Mouse (Mus musculus): ENCODE data around the gene Mief1. TPM values are rescaled to one million over a fixed set of nuclear protein-coding genes. Genes with fewer than 3 reads are reported as not detected.

Gene Mief1
- total and polyA plus RNA-seq, 3 experiments = 19.2 to 34.4 (median 20.7) TPM

DNA sequence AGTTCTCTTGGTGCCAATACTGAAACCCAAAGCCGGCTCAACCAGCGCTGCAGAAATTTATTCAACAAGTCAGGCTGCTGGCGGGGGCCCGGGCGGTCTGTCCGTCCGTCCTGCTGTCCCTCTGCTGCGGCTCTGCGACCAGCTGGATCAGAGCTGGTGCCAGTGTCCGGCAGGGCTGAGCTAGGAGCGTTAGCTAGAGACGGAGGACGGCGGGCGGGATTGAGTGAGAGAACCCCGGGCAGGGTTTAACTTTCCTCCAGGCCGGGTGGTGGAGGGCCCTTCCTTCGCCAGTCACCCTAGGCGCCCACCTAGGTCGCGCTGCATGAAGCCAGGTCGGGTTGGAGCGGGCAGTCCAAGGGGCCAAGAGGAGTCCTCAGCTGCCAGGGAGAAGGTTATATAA is 54.2 kb downstream of the Mief1 start:
- dilution Hi-C loops (cut with MboI; ENCODE audit: extremely low pct_ligation_motif_present, extremely low pct_unique_long_range_greater_than_20kb, low sequenced_read_pairs) = no loop called here

DNA sequence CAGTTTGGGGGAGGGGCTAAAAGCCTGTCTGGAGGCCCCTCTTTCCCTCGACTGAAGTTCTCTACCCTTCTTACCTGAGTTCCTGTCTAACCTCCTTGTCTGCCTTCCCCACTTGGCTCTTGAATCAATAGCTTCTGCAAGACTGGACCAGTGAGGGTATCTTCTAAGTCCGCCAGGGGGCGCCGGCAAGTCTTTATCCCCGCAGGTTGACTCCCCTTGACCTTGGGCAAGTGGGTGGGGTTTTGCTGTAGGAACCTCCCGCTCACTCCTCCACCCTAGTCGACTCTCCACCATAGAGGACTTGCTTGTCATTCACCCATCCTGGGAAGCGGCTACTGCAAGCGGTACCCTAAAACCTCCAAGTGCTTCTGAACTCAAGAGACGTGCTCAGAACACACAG is 55.6 kb downstream of the Mief1 start:
- no peak overlapping the region for H3K27ac ChIP-seq (ENCODE audit: insufficient read depth, low read depth)
- no peaks in the 10 kb centered on the region for H3K36me3 ChIP-seq (replicated peaks in 1 of 2; ENCODE audit: control insufficient read depth in 1 of 2, insufficient read depth in 1 of 2, low read length in 1 of 2)
- peaks cover 68% of the 10 kb centered on the region for H3K27me3 ChIP-seq (replicated peaks)
- in situ Hi-C loops (cut with MboI; ENCODE audit: low pct_ligation_motif_present, low pct_unique_long_range_greater_than_20kb, low sequenced_read_pairs) (no loop called here), dilution Hi-C loops (cut with MboI; ENCODE audit: extremely low pct_ligation_motif_present, extremely low pct_unique_long_range_greater_than_20kb, low sequenced_read_pairs) (no loop called here)
- H3K4me3 ChIP-seq (replicated peaks in 1 of 3; ENCODE audit: low read depth in 2 of 3, low read length in 2 of 3, poor library complexity in 1 of 3) = no peak overlapping the region
- H3K9me3 ChIP-seq (replicated peaks; ENCODE audit: low read length) = no peaks in the 10 kb centered on the region
- no peaks in the 10 kb centered on the region for H3K79me2 ChIP-seq (replicated peaks; ENCODE audit: control insufficient read depth, extremely low read depth, insufficient read depth, poor library complexity, severe bottlenecking)
- H3K4me1 ChIP-seq (ENCODE audit: control insufficient read depth in 1 of 2, insufficient read depth in 2 of 2) = peaks cover 0 to 3% of the 10 kb centered on the region in 2 experiments; a peak in 2 of 4 replicates
- no peak overlapping the region for H3K4me2 ChIP-seq (ENCODE audit: insufficient read depth, low read depth, poor library complexity, severe bottlenecking)
- TF ChIP-seq CTCF (conservative IDR thresholded peaks at IDR 0.05 in 1 of 2, IDR thresholded peaks at IDR 0.05 in 1 of 2; ENCODE audit: low read depth in 2 of 2, low read length in 2 of 2) (peak; percentile 54 to 80), MAFK (IDR thresholded peaks at IDR 0.05; ENCODE audit: insufficient replicate concordance, low read length) (no peak), RAD21 (IDR thresholded peaks at IDR 0.05; ENCODE audit: low read depth, low read length) (peak; percentile 71), JUND (conservative IDR thresholded peaks at IDR 0.05; ENCODE audit: low read depth, low read length) (no peak), ZMIZ1 (IDR thresholded peaks at IDR 0.05; ENCODE audit: low read depth, low read length) (no peak), POLR2AphosphoS2 (IDR thresholded peaks at IDR 0.05; ENCODE audit: low read depth, low read length) (no peak), MYC (IDR thresholded peaks at IDR 0.05; ENCODE audit: low read depth, low read length) (no peak), SMC3 (IDR thresholded peaks at IDR 0.05; ENCODE audit: low read depth, low read length) (peak; percentile 89)
- peak; percentile 82 for DNase-seq (ENCODE audit: extremely low read depth)
- no peak overlapping the region for H3K9ac ChIP-seq (ENCODE audit: insufficient read depth, low read depth)

More for the DNA sequence above, 54.2 kb downstream of the Mief1 start:
- no peaks in the 10 kb centered on the region for H3K79me2 ChIP-seq (replicated peaks; ENCODE audit: control insufficient read depth, extremely low read depth, insufficient read depth, poor library complexity, severe bottlenecking)
- DNase-seq (ENCODE audit: extremely low read depth) = no peak
- peaks cover 0 to 3% of the 10 kb centered on the region in 2 experiments; a peak in 2 of 4 replicates for H3K4me1 ChIP-seq (ENCODE audit: control insufficient read depth in 1 of 2, insufficient read depth in 2 of 2)
- no peaks in the 10 kb centered on the region for H3K36me3 ChIP-seq (replicated peaks in 1 of 2; ENCODE audit: control insufficient read depth in 1 of 2, insufficient read depth in 1 of 2, low read length in 1 of 2)
- H3K4me3 ChIP-seq (replicated peaks in 1 of 3; ENCODE audit: low read depth in 2 of 3, low read length in 2 of 3, poor library complexity in 1 of 3) = no peak overlapping the region
- peaks cover 68% of the 10 kb centered on the region for H3K27me3 ChIP-seq (replicated peaks)
- no peaks in the 10 kb centered on the region for H3K9me3 ChIP-seq (replicated peaks; ENCODE audit: low read length)
- H3K9ac ChIP-seq (ENCODE audit: insufficient read depth, low read depth) = no peak overlapping the region
- no peak overlapping the region for H3K27ac ChIP-seq (ENCODE audit: insufficient read depth, low read depth)
- H3K4me2 ChIP-seq (ENCODE audit: insufficient read depth, low read depth, poor library complexity, severe bottlenecking) = no peak overlapping the region
- no peak for TF ChIP-seq NELFE (IDR thresholded peaks at IDR 0.05; ENCODE audit: low read depth, low read length)
- in situ Hi-C loops (cut with MboI; ENCODE audit: low pct_ligation_motif_present, low pct_unique_long_range_greater_than_20kb, low sequenced_read_pairs) = no loop called here

DNA sequence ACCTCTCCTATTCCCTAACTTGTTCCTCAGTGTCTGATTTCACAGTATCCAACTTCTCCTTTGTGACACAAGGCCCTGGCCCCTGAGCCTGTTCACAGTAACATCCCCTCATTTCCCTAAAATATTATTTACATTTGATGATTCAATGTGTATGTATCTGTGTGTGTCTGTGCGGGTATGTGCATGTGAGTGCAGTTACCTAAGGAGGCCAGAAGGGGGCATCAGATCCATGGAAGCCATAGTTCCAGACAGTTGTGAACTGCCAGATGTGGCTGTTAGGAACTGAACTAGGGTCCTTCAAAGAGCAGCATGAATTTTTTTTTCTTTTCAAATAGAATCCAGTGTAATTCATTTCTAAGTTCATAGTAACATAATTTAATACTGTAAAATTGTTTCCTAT is 63.3 kb downstream of the Mief1 start:
- DNase-seq (ENCODE audit: extremely low read depth) = no peak
- dilution Hi-C loops (cut with MboI; ENCODE audit: extremely low pct_ligation_motif_present, extremely low pct_unique_long_range_greater_than_20kb, low sequenced_read_pairs) = no loop called here
- no peak overlapping the region for H3K4me3 ChIP-seq (replicated peaks in 1 of 3; ENCODE audit: low read depth in 2 of 3, low read length in 2 of 3, poor library complexity in 1 of 3)

More for the DNA sequence above, 63.3 kb downstream of the Mief1 start:
- in situ Hi-C loops (cut with MboI; ENCODE audit: low pct_ligation_motif_present, low pct_unique_long_range_greater_than_20kb, low sequenced_read_pairs) = no loop called here
- Histone ChIP-seq H3K4me2 (ENCODE audit: insufficient read depth, low read depth, poor library complexity, severe bottlenecking) (no peak overlapping the region), H3K9ac (ENCODE audit: insufficient read depth, low read depth) (no peak overlapping the region), H3K9me3 (replicated peaks; ENCODE audit: low read length) (peaks cover 10% of the 10 kb centered on the region), H3K27me3 (replicated peaks) (peaks cover 70% of the 10 kb centered on the region), H3K36me3 (replicated peaks in 1 of 2; ENCODE audit: control insufficient read depth in 1 of 2, insufficient read depth in 1 of 2, low read length in 1 of 2) (no peaks in the 10 kb centered on the region), H3K27ac (ENCODE audit: insufficient read depth, low read depth) (no peak overlapping the region), H3K79me2 (replicated peaks; ENCODE audit: control insufficient read depth, extremely low read depth, insufficient read depth, poor library complexity, severe bottlenecking) (no peaks in the 10 kb centered on the region), H3K4me1 (ENCODE audit: control insufficient read depth in 1 of 2, insufficient read depth in 2 of 2) (no peaks in the 10 kb centered on the region)
- TF ChIP-seq MXI1 (IDR thresholded peaks at IDR 0.05; ENCODE audit: low read depth, low read length) (no peak), CTCF (conservative IDR thresholded peaks at IDR 0.05 in 1 of 2, IDR thresholded peaks at IDR 0.05 in 1 of 2; ENCODE audit: low read depth in 2 of 2, low read length in 2 of 2) (peak; percentile 25 to 42; a peak in 2 of 4 replicates)

Other genes with a start within 250 kb of the Mief1 start
- gene Pdgfb, start 219.0 kb upstream of the Mief1 start, total RNA-seq (2012; rRNA removed) = not detected in 2 replicates
- gene Pdgfb, start 219.0 kb upstream of the Mief1 start, total RNA-seq (2014; rRNA removed) = not detected in 2 replicates
- not detected in 2 replicates for gene Pdgfb, start 219.0 kb upstream of the Mief1 start, polyA plus RNA-seq (2012; ENCODE audit: insufficient read length, low read depth)
- gene Syngr1, start 142.7 kb upstream of the Mief1 start, total RNA-seq (2012; rRNA removed) = 10.7 and 14.8 TPM in 2 replicates
- gene Syngr1, start 142.7 kb upstream of the Mief1 start, total RNA-seq (2014; rRNA removed) = 6.0 and 9.7 TPM in 2 replicates
- gene Syngr1, start 142.7 kb upstream of the Mief1 start, polyA plus RNA-seq (2012; ENCODE audit: insufficient read length, low read depth) = 7.0 and 11.3 TPM in 2 replicates
- gene Rpl3, start 142.2 kb upstream of the Mief1 start, total RNA-seq (2012; rRNA removed) = 3,351 and 3,819 TPM in 2 replicates
- 2,106 and 2,198 TPM in 2 replicates for gene Rpl3, start 142.2 kb upstream of the Mief1 start, total RNA-seq (2014; rRNA removed)
- 2,552 and 2,592 TPM in 2 replicates for gene Rpl3, start 142.2 kb upstream of the Mief1 start, polyA plus RNA-seq (2012; ENCODE audit: insufficient read length, low read depth)
- 15.1 and 17.7 TPM in 2 replicates for gene Tab1, start 100.9 kb upstream of the Mief1 start, total RNA-seq (2012; rRNA removed)
- gene Tab1, start 100.9 kb upstream of the Mief1 start, total RNA-seq (2014; rRNA removed) = 10.4 and 12.0 TPM in 2 replicates
- 11.4 and 11.6 TPM in 2 replicates for gene Tab1, start 100.9 kb upstream of the Mief1 start, polyA plus RNA-seq (2012; ENCODE audit: insufficient read length, low read depth)
- 0.13 and 0.21 TPM in 2 replicates for gene Mgat3, start 60.3 kb upstream of the Mief1 start, total RNA-seq (2012; rRNA removed)
- gene Mgat3, start 60.3 kb upstream of the Mief1 start, total RNA-seq (2014; rRNA removed) = 0.15 and 0.36 TPM in 2 replicates
- gene Mgat3, start 60.3 kb upstream of the Mief1 start, polyA plus RNA-seq (2012; ENCODE audit: insufficient read length, low read depth) = 0.05 and 0.09 TPM in 2 replicates
- not detected in 2 replicates for gene AC140267.1, start 1.8 kb downstream of the Mief1 start, total RNA-seq (2012; rRNA removed)
- not detected in 2 replicates for gene AC140267.1, start 1.8 kb downstream of the Mief1 start, total RNA-seq (2014; rRNA removed)
- gene AC140267.1, start 1.8 kb downstream of the Mief1 start, polyA plus RNA-seq (2012; ENCODE audit: insufficient read length, low read depth) = 6.5 TPM in 1 of 2 replicates, not detected in the other
- gene Atf4, start 21.2 kb downstream of the Mief1 start, total RNA-seq (2012; rRNA removed) = 351 and 486 TPM in 2 replicates
- gene Atf4, start 21.2 kb downstream of the Mief1 start, total RNA-seq (2014; rRNA removed) = 721 and 819 TPM in 2 replicates
- gene Atf4, start 21.2 kb downstream of the Mief1 start, polyA plus RNA-seq (2012; ENCODE audit: insufficient read length, low read depth) = 324 and 357 TPM in 2 replicates
- gene Rps19bp1, start 30.3 kb downstream of the Mief1 start, total RNA-seq (2012; rRNA removed) = 47.1 and 55.0 TPM in 2 replicates
- gene Rps19bp1, start 30.3 kb downstream of the Mief1 start, total RNA-seq (2014; rRNA removed) = 63.3 and 67.3 TPM in 2 replicates
- 91.2 and 99.6 TPM in 2 replicates for gene Rps19bp1, start 30.3 kb downstream of the Mief1 start, polyA plus RNA-seq (2012; ENCODE audit: insufficient read length, low read depth)
- gene Cacna1i, start 53.2 kb downstream of the Mief1 start, total RNA-seq (2012; rRNA removed) = under 0.01 TPM in 1 of 2 replicates, not detected in the other
- gene Cacna1i, start 53.2 kb downstream of the Mief1 start, total RNA-seq (2014; rRNA removed) = 0.03 TPM in 1 of 2 replicates, not detected in the other
- gene Cacna1i, start 53.2 kb downstream of the Mief1 start, polyA plus RNA-seq (2012; ENCODE audit: insufficient read length, low read depth) = not detected in 2 replicates